Mouse (Mus musculus) MEL (cell line): ENCODE data around the gene Fndc3a. TPM values are rescaled to one million over a fixed set of nuclear protein-coding genes. Genes with fewer than 3 reads are reported as not detected.
A peak's percentile ranks its signal among the peaks of the same experiment; 100 is the strongest.

ENCODE experiments used
- DNase-seq: peaks from one replicate; pipeline ENCODE4 v3.0.0; 2011; ENCODE audit warnings: low read depth, low spot score
- H3K27ac ChIP-seq: 2 replicates; pipeline ENCODE4 v1.5.1; 2012; ENCODE audit warnings: low read depth, mild to moderate bottlenecking, control low read depth, low read length, moderate library complexity; ENCODE audit not compliant: control insufficient read depth
- H3K27me3 ChIP-seq, 2 experiments: fragments of 150-350 bp in 1 of 2; sonication (generic) in 1 of 2; 2 replicates each; pipeline ENCODE4 v1.6.1; 2012; ENCODE audit warnings: low read length in 2 of 2, mild to moderate bottlenecking in 2 of 2, improper control_type of control experiment in 1 of 2, moderate library complexity in 1 of 2; ENCODE audit not compliant: insufficient read depth in 2 of 2, control insufficient read depth in 1 of 2
- H3K36me3 ChIP-seq, 2 experiments: 2 replicates each; pipeline ENCODE4 v1.6.1; 2012 to 2014; ENCODE audit warnings: low read length in 2 of 2, improper control_type of control experiment in 1 of 2, inconsistent platforms in 1 of 2, mild to moderate bottlenecking in 1 of 2; ENCODE audit not compliant: insufficient read depth in 2 of 2, control insufficient read depth in 1 of 2
- H3K4me1 ChIP-seq, 2 experiments: fragments of 150-350 bp in 1 of 2; sonication (generic) in 1 of 2; 2 replicates each; pipeline ENCODE4 v1.6.1; 2012; ENCODE audit warnings: low read length in 2 of 2, improper control_type of control experiment in 1 of 2, mild to moderate bottlenecking in 1 of 2; ENCODE audit not compliant: insufficient read depth in 2 of 2, control insufficient read depth in 1 of 2
- H3K4me3 ChIP-seq, 2 experiments: fragments of 150-350 bp in 1 of 2; sonication (generic) in 1 of 2; 2 replicates each; pipeline ENCODE4 v1.5.1; 2012; ENCODE audit warnings: low read depth in 2 of 2, low read length in 2 of 2, mild to moderate bottlenecking in 2 of 2, moderate library complexity in 2 of 2, control low read depth in 1 of 2, improper control_type of control experiment in 1 of 2; ENCODE audit not compliant: control insufficient read depth in 1 of 2, insufficient read depth in 1 of 2
- H3K79me2 ChIP-seq: 2 replicates; pipeline ENCODE4 v1.6.1; 2012; ENCODE audit warnings: mild to moderate bottlenecking, low read length, moderate library complexity; ENCODE audit not compliant: control insufficient read depth, poor library complexity, insufficient read depth
- H3K9ac ChIP-seq: 2 replicates; pipeline ENCODE4 v1.6.1; 2012; ENCODE audit warnings: low read depth, mild to moderate bottlenecking, control low read depth, low read length, moderate library complexity; ENCODE audit not compliant: control insufficient read depth, poor library complexity, severe bottlenecking
- H3K9me3 ChIP-seq: fragments of 150-350 bp; sonication (generic); replicated peaks from 2 replicates; pipeline ENCODE4 v1.6.1; 2012; ENCODE audit warnings: mild to moderate bottlenecking, low read length, improper control_type of control experiment, moderate library complexity; ENCODE audit not compliant: insufficient read depth
- BHLHE40 ChIP-seq: IDR thresholded peaks from 2 replicates; pipeline ENCODE4 v1.6.1; 2012; ENCODE audit warnings: low read depth, mild to moderate bottlenecking, inconsistent platforms, low read length, improper control_type of control experiment, borderline replicate concordance
- CTCF ChIP-seq, 3 experiments: IDR thresholded peaks in 2 of 3; conservative IDR thresholded peaks in 1 of 3; 2 replicates each; pipeline ENCODE4 v1.5.1; 2011 to 2012; ENCODE audit warnings: low read length in 3 of 3, low read depth in 2 of 3, mild to moderate bottlenecking in 2 of 3, improper control_type of control experiment in 1 of 3, inconsistent platforms in 1 of 3, mixed read lengths in 1 of 3, moderate library complexity in 1 of 3; ENCODE audit not compliant: control insufficient read depth in 1 of 3, insufficient read depth in 1 of 3, poor library complexity in 1 of 3, severe bottlenecking in 1 of 3
- E2F4 ChIP-seq: IDR thresholded peaks from 2 replicates; pipeline ENCODE4 v1.6.1; 2011; ENCODE audit warnings: low read depth, low read length, improper control_type of control experiment, borderline replicate concordance
- ETS1 ChIP-seq: IDR thresholded peaks from 2 replicates; pipeline ENCODE4 v1.6.1; 2012; ENCODE audit warnings: low read depth, mild to moderate bottlenecking, inconsistent platforms, low read length, improper control_type of control experiment, moderate library complexity
- GATA1 ChIP-seq: IDR thresholded peaks from 2 replicates; pipeline ENCODE4 v1.6.1; 2011; ENCODE audit warnings: low read depth, low read length, improper control_type of control experiment
- MEF2A ChIP-seq: IDR thresholded peaks from 2 replicates; pipeline ENCODE4 v1.6.1; 2014; ENCODE audit warnings: low read depth, mild to moderate bottlenecking, inconsistent platforms, low read length, improper control_type of control experiment; ENCODE audit not compliant: poor library complexity, insufficient replicate concordance, severe bottlenecking; ENCODE audit errors: extremely low read depth
- MXI1 ChIP-seq: IDR thresholded peaks from 2 replicates; pipeline ENCODE4 v1.6.1; 2011; ENCODE audit warnings: mild to moderate bottlenecking, low read depth, low read length, improper control_type of control experiment
- MYB ChIP-seq: IDR thresholded peaks from 2 replicates; pipeline ENCODE4 v1.6.1; 2011; ENCODE audit warnings: mild to moderate bottlenecking, low read depth, low read length, improper control_type of control experiment
- MYC ChIP-seq: IDR thresholded peaks from 2 replicates; pipeline ENCODE4 v1.6.1; 2011; ENCODE audit warnings: low read depth, mild to moderate bottlenecking, low read length, improper control_type of control experiment, moderate library complexity
- NELFE ChIP-seq: IDR thresholded peaks from 2 replicates; pipeline ENCODE4 v1.6.1; 2011; ENCODE audit warnings: low read depth, low read length, improper control_type of control experiment
- POLR2AphosphoS2 ChIP-seq: IDR thresholded peaks from 2 replicates; pipeline ENCODE4 v1.6.1; 2011; ENCODE audit warnings: low read length, improper control_type of control experiment
- POLR2AphosphoS5 ChIP-seq: IDR thresholded peaks from 2 replicates; pipeline ENCODE4 v1.6.1; 2012; ENCODE audit warnings: low read depth, borderline replicate concordance, mild to moderate bottlenecking, inconsistent platforms, low read length, moderate library complexity, mixed read lengths
- RAD21 ChIP-seq: IDR thresholded peaks from 2 replicates; pipeline ENCODE4 v1.6.1; 2011; ENCODE audit warnings: mild to moderate bottlenecking, low read depth, low read length, improper control_type of control experiment
- RCOR1 ChIP-seq: IDR thresholded peaks from 2 replicates; pipeline ENCODE4 v1.6.1; 2012; ENCODE audit warnings: low read depth, mild to moderate bottlenecking, inconsistent platforms, low read length, improper control_type of control experiment
- SIN3A ChIP-seq: IDR thresholded peaks from 2 replicates; pipeline ENCODE4 v1.6.1; 2012; ENCODE audit warnings: low read length, improper control_type of control experiment, inconsistent platforms
- TAL1 ChIP-seq: IDR thresholded peaks from 2 replicates; pipeline ENCODE4 v1.6.1; 2012; ENCODE audit warnings: mild to moderate bottlenecking, inconsistent platforms, low read length, moderate library complexity, mixed read lengths
- ZC3H11A ChIP-seq: IDR thresholded peaks from 2 replicates; pipeline ENCODE4 v1.6.1; 2012; ENCODE audit warnings: low read depth, mild to moderate bottlenecking, inconsistent platforms, low read length, improper control_type of control experiment
- ZKSCAN1 ChIP-seq: IDR thresholded peaks from 2 replicates; pipeline ENCODE4 v1.6.1; 2012; ENCODE audit warnings: low read depth, mild to moderate bottlenecking, inconsistent platforms, low read length, improper control_type of control experiment, moderate library complexity
- ZNF384 ChIP-seq: IDR thresholded peaks from 2 replicates; pipeline ENCODE4 v1.6.1; 2012; ENCODE audit warnings: low read depth, mild to moderate bottlenecking, inconsistent platforms, low read length, improper control_type of control experiment
- polyA plus RNA-seq, 2 experiments: library from polyadenylated mRNA; stranded (reverse) in 1 of 2; unstranded in 1 of 2; fragments of >175 nt in 1 of 2; fragments of >200 nt in 1 of 2; gene quantifications; 2 replicates each; pipeline versions ENCODE4 v1.2.1 to v1.2.4; 2012; ENCODE audit warnings: low replicate concordance in 2 of 2, low read depth in 1 of 2; ENCODE audit not compliant: insufficient read length in 2 of 2, insufficient read depth in 1 of 2, missing spikeins in 1 of 2
- total RNA-seq: library from RNA; depleted of rRNA; stranded (reverse); fragments of 300-350 nt; gene quantifications from 2 replicates; pipeline ENCODE4 v1.2.3, GENCODE M21; 2012

Gene Fndc3a
- total and polyA plus RNA-seq, 3 experiments = 4.2 to 9.0 TPM; not detected in 1

- no peak overlapping the region for H3K4me3 ChIP-seq
- H3K4me1 ChIP-seq = no peaks in the 10 kb centered on the region
- no peak overlapping the region for H3K27ac ChIP-seq
- no peaks in the 10 kb centered on the region for H3K27me3 ChIP-seq
- no peak for DNase-seq
- no peak overlapping the region for H3K9ac ChIP-seq
- H3K9me3 ChIP-seq = no peaks in the 10 kb centered on the region
- H3K36me3 ChIP-seq = peaks cover 0 to 1% of the 10 kb centered on the region in 2 experiments; a peak in 1 of 4 replicates
- TF ChIP-seq CTCF (IDR thresholded peaks at IDR 0.05 in 2 of 3, conservative IDR thresholded peaks at IDR 0.05 in 1 of 3; ENCODE audit: control insufficient read depth in 1 of 3, insufficient read depth in 1 of 3, low read depth in 2 of 3, low read length in 3 of 3, poor library complexity in 1 of 3, severe bottlenecking in 1 of 3) (peak in 1 of 3 experiments; percentile 12; a peak in 1 of 6 replicates), RAD21 (peak; percentile 5), ETS1 (no peak)
- TF ChIP-seq, all 39 proteins: peak for 2
- no peaks in the 10 kb centered on the region for H3K79me2 ChIP-seq
Observed at GRCm38 (mm10) chr14:72576283-72576682, 133.5 kb downstream of the Fndc3a start.

DNA sequence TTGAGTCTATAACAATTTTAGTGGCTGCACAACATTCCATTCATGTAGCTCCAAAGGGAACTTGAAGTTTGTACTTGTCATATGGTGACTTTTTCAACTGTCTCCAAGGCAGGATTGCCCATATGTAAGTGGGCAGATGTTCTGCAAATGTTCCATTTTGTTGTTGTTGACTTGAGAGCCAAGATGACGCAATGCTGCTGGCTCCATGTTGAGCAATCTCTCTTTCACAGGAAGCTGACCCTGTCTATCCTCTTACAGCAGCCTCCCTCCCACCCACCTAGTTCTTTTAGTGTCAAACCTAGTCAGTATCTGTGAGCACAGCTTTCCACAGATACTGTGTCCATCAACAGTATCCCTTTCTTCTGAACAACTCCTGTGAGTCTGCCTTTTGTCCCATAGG lies 145.9 kb downstream of the Fndc3a start:
- Histone ChIP-seq H3K27me3 (no peaks in the 10 kb centered on the region), H3K4me1 (no peaks in the 10 kb centered on the region), H3K36me3 (peaks cover 0 to 14% of the 10 kb centered on the region in 2 experiments; a peak in 3 of 4 replicates), H3K27ac (no peak overlapping the region), H3K79me2 (no peaks in the 10 kb centered on the region), H3K9ac (no peak overlapping the region)
- TF ChIP-seq ZC3H11A (no peak), MEF2A (no peak), CTCF (IDR thresholded peaks at IDR 0.05 in 2 of 3, conservative IDR thresholded peaks at IDR 0.05 in 1 of 3; ENCODE audit: control insufficient read depth in 1 of 3, insufficient read depth in 1 of 3, low read depth in 2 of 3, low read length in 3 of 3, poor library complexity in 1 of 3, severe bottlenecking in 1 of 3) (no peak), MYC (no peak), SIN3A (no peak), MYB (no peak), TAL1 (no peak), POLR2AphosphoS5 (no peak), MXI1 (no peak), NELFE (no peak), BHLHE40 (no peak), E2F4 (no peak), ZKSCAN1 (no peak), ETS1 (no peak), GATA1 (no peak), ZNF384 (no peak), RCOR1 (no peak), POLR2AphosphoS2 (no peak)
- TF ChIP-seq, all 39 proteins: peak for 0
- H3K9me3 ChIP-seq = no peaks in the 10 kb centered on the region
- no peak overlapping the region for H3K4me3 ChIP-seq
- DNase-seq = no peak
